Mouse (Mus musculus): ENCODE measurements around the gene Kpna7.

- TF ChIP-seq CTCF (IDR thresholded peaks at IDR 0.05; ENCODE audit: low read depth, low read length) (no peak), POLR2A (IDR thresholded peaks at IDR 0.05; ENCODE audit: borderline replicate concordance, low read depth, low read length) (no peak)
Observed at GRCm38 (mm10) chr5:144971266-144971665, 112.6 kb downstream of the Kpna7 start.
